Mouse (Mus musculus) macrophage (primary cell): ENCODE results near the gene P2ry2. TPM values are rescaled to one million over a fixed set of nuclear protein-coding genes. Genes with fewer than 3 reads are reported as not detected.
A peak's percentile ranks its signal among the peaks of the same experiment; 100 is the strongest.

Experiments used
- H3K27ac ChIP-seq: fragments of 350-480 bp; formaldehyde crosslinking; 2 replicates; pipeline ENCODE4 v1.9.0; 2021
- H3K36me3 ChIP-seq: fragments of 350-480 bp; formaldehyde crosslinking; 2 replicates; pipeline ENCODE4 v1.9.0; 2021; ENCODE audit errors: inconsistent target
- H3K4me3 ChIP-seq: fragments of 350-480 bp; formaldehyde crosslinking; 2 replicates; pipeline ENCODE4 v1.9.0; 2021; ENCODE audit errors: inconsistent target
- H3K79me2 ChIP-seq: fragments of 350-480 bp; formaldehyde crosslinking; 2 replicates; pipeline ENCODE4 v1.9.0; 2021; ENCODE audit errors: inconsistent target
- WGBS: methylation state at CpG from one replicate; pipeline ENCODE4 v1.1.7; 2026; ENCODE audit warnings: inconsistent platforms; ENCODE audit not compliant: missing documents; 5-methylcytosine and 5-hydroxymethylcytosine counted together
- polyA plus RNA-seq: library from polyadenylated mRNA; stranded (reverse); fragments of 250-400 nt; gene quantifications from 3 replicates; pipeline ENCODE4 v1.2.4, GENCODE M21; 2018; ENCODE audit warnings: inconsistent platforms

Gene P2ry2
- polyA plus RNA-seq, 1 experiment from 2014 or later, result 9.1 TPM

GRCm38 (mm10) chr7:101006201-101006600, 6.5 kb downstream of the P2ry2 start:
- peaks cover 37% of the 10 kb centered on the region; the same call in 1 of the 2 replicates for H3K79me2 ChIP-seq
- 90% methylated on average over 2 of the region's 2 CpGs for WGBS
- H3K4me3 ChIP-seq, result no peak overlapping the region
- H3K27ac ChIP-seq, result no peak overlapping the region
- H3K36me3 ChIP-seq, result 0 out of 2 replicates have a peak, but pooled peaks cover 9% of the 10 kb centered on the region

GRCm38 (mm10) chr7:101005119-101005518, 7.5 kb downstream of the P2ry2 start:
- 94% methylated on average over 4 of the region's 4 CpGs for WGBS
- peaks cover 26% of the 10 kb centered on the region; the same call in 1 of the 2 replicates for H3K79me2 ChIP-seq
- no peak overlapping the region for H3K27ac ChIP-seq
- no peak overlapping the region for H3K4me3 ChIP-seq
- 0 out of 2 replicates have a peak, but pooled peaks cover 9% of the 10 kb centered on the region for H3K36me3 ChIP-seq

GRCm38 (mm10) chr7:101003442-101004326, 9.0 kb downstream of the P2ry2 start:
- WGBS, result 73% methylated on average over 11 of the region's 11 CpGs
- H3K36me3 ChIP-seq, result 0 out of 2 replicates have a peak, but pooled peaks cover 9% of the 10 kb centered on the region
- H3K27ac ChIP-seq, result no peak overlapping the region
- H3K79me2 ChIP-seq, result peaks cover 12% of the 10 kb centered on the region; the same call in 1 of the 2 replicates
- H3K4me3 ChIP-seq, result no peak overlapping the region

GRCm38 (mm10) chr7:101002274-101002673, 10.4 kb downstream of the P2ry2 start:
- 100% methylated on average over 6 of the region's 6 CpGs for WGBS
- H3K27ac ChIP-seq, result no peak overlapping the region
- no peaks in the 10 kb centered on the region; the same call in 1 of the 2 replicates for H3K79me2 ChIP-seq
- peaks cover 19% of the 10 kb centered on the region; the same call in 1 of the 2 replicates for H3K36me3 ChIP-seq
- H3K4me3 ChIP-seq, result no peak overlapping the region

GRCm38 (mm10) chr7:100999623-101000022, 13.0 kb downstream of the P2ry2 start:
- Histone ChIP-seq H3K79me2 (no peaks in the 10 kb centered on the region), H3K4me3 (no peak overlapping the region), H3K36me3 (peaks cover 27% of the 10 kb centered on the region; the same call in 1 of the 2 replicates), H3K27ac (no peak overlapping the region)
- 89% methylated on average over 5 of the region's 5 CpGs for WGBS

- H3K4me3 ChIP-seq, result no peak overlapping the region
Observed at GRCm38 (mm10) chr7:100998578-100998960, 14.1 kb downstream of the P2ry2 start.

GRCm38 (mm10) chr7:100997951-100998577, 14.6 kb downstream of the P2ry2 start:
- H3K79me2 ChIP-seq, result no peaks in the 10 kb centered on the region
- no peak overlapping the region for H3K4me3 ChIP-seq
- peaks cover 27% of the 10 kb centered on the region; the same call in 1 of the 2 replicates for H3K36me3 ChIP-seq
- H3K27ac ChIP-seq, result no peak overlapping the region
- WGBS, result 95% methylated on average over 30 of the region's 31 CpGs

More at GRCm38 (mm10) chr7:100998578-100998960, 14.1 kb downstream of the P2ry2 start:
- Histone ChIP-seq H3K79me2 (no peaks in the 10 kb centered on the region), H3K36me3 (peaks cover 27% of the 10 kb centered on the region; the same call in 1 of the 2 replicates), H3K27ac (no peak overlapping the region)
- WGBS, result 95% methylated on average over 22 of the region's 24 CpGs

GRCm38 (mm10) chr7:100997215-100997614, 15.5 kb downstream of the P2ry2 start:
- 91% methylated on average over 1 of the region's 1 CpGs for WGBS
- Histone ChIP-seq H3K4me3 (no peak overlapping the region), H3K79me2 (no peaks in the 10 kb centered on the region), H3K27ac (no peak overlapping the region), H3K36me3 (peaks cover 26% of the 10 kb centered on the region; the same call in 1 of the 2 replicates)

- Histone ChIP-seq H3K79me2 (no peaks in the 10 kb centered on the region), H3K4me3 (no peak overlapping the region), H3K36me3 (peaks cover 18% of the 10 kb centered on the region; the same call in 1 of the 2 replicates), H3K27ac (no peak overlapping the region)
- WGBS, result 93% methylated on average over 3 of the region's 3 CpGs
Observed at GRCm38 (mm10) chr7:100995951-100996350, 16.7 kb downstream of the P2ry2 start.

GRCm38 (mm10) chr7:100995260-100995864, 17.3 kb downstream of the P2ry2 start:
- Histone ChIP-seq H3K27ac (no peak overlapping the region), H3K36me3 (peaks cover 18% of the 10 kb centered on the region; the same call in 1 of the 2 replicates), H3K4me3 (no peak overlapping the region), H3K79me2 (no peaks in the 10 kb centered on the region)
- 95% methylated on average over 7 of the region's 7 CpGs for WGBS

- H3K27ac ChIP-seq, result peak overlapping the region; percentile 88
- H3K4me3 ChIP-seq, result no peak overlapping the region
- WGBS, result 97% methylated on average over 4 of the region's 4 CpGs
Observed at GRCm38 (mm10) chr7:100993166-100993565, 19.5 kb downstream of the P2ry2 start.

GRCm38 (mm10) chr7:100991972-100992371, 20.7 kb downstream of the P2ry2 start:
- no peaks in the 10 kb centered on the region for H3K79me2 ChIP-seq
- WGBS, result 41% methylated on average over 3 of the region's 3 CpGs
- H3K36me3 ChIP-seq, result peaks cover 5% of the 10 kb centered on the region; the same call in 1 of the 2 replicates
- no peak overlapping the region for H3K4me3 ChIP-seq
- H3K27ac ChIP-seq, result peak overlapping the region; percentile 88

More at GRCm38 (mm10) chr7:100993166-100993565, 19.5 kb downstream of the P2ry2 start:
- Histone ChIP-seq H3K36me3 (peaks cover 17% of the 10 kb centered on the region; the same call in 1 of the 2 replicates), H3K79me2 (no peaks in the 10 kb centered on the region)

GRCm38 (mm10) chr7:100990636-100991311, 21.9 kb downstream of the P2ry2 start:
- Histone ChIP-seq H3K4me3 (no peak overlapping the region), H3K27ac (peak overlapping the region; percentile 88), H3K36me3 (no peaks in the 10 kb centered on the region), H3K79me2 (no peaks in the 10 kb centered on the region)
- WGBS, result 59% methylated on average over 9 of the region's 9 CpGs

GRCm38 (mm10) chr7:100988092-100988491, 24.6 kb downstream of the P2ry2 start:
- Histone ChIP-seq H3K79me2 (no peaks in the 10 kb centered on the region), H3K4me3 (no peak overlapping the region), H3K27ac (no peak overlapping the region), H3K36me3 (no peaks in the 10 kb centered on the region)
- WGBS, result 27% methylated on average over 9 of the region's 9 CpGs
